Comparison of ENCODE assay signal across 14 mouse cellular contexts in the genomic region with DNA sequence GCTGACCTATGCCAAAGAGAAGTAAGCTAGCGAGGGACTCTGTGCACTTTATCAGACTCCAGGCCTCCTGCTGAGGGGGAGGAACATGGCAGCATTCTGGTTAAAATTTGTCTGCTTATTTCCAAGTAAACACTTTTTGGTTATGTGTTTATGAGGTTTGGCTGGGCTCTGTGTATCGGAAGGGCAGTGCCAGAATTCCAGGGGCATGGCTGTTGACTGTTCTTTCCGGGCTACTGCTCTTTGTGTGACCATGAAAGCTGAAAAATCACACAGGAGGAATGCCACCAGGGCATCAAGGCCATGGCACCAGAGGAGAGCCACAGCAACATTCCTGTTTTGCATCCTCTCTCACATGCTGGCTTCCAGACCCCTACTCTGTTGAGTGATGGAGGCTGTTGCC. TPM values are rescaled to one million over a fixed set of nuclear protein-coding genes. Genes with fewer than 3 reads are reported as not detected.
DNase-seq lines count a peak whose midpoint lies in the region; ATAC-seq and TF ChIP-seq lines count a peak whose summit lies in the region.
"Had no signal": no experiment of that assay in that cellular context is flagged by ENCODE, and none has a peak within 500 bp of the region (broad histone marks: within the 10 kb centered on the region; RNA-seq: fewer than 3 reads in every experiment).

No protein-coding gene starts in this region.

- H3K9me3 ChIP-seq in heart, embryonic 15.5 days (replicated peaks): no peaks in the 10 kb centered on the region
- H3K9me3 ChIP-seq in heart, embryonic 12.5 days (replicated peaks): no peaks in the 10 kb centered on the region
- H3K9me3 ChIP-seq in midbrain, embryonic 11.5 days (ENCODE audit: control insufficient read depth, low read length): no peaks in the 10 kb centered on the region
- H3K9me3 ChIP-seq in midbrain, postnatal 0 days (ENCODE audit: low read length): no peaks in the 10 kb centered on the region
- no peaks in the 10 kb centered on the region for H3K9me3 ChIP-seq in kidney, postnatal 0 days (replicated peaks; ENCODE audit: low read length)
- H3K9me3 ChIP-seq in stomach, embryonic 14.5 days (ENCODE audit: control insufficient read depth, low read depth, low read length): no peaks in the 10 kb centered on the region

- no peak for TF ChIP-seq CTCF in midbrain, postnatal 0 days (IDR thresholded peaks at IDR 0.05)
- no peak for TF ChIP-seq CTCF in kidney, postnatal 0 days (IDR thresholded peaks at IDR 0.05; ENCODE audit: low read depth)

- peaks cover 52% of the 10 kb centered on the region for H3K4me1 ChIP-seq in heart, embryonic 15.5 days (replicated peaks)
- peaks cover 54% of the 10 kb centered on the region for H3K4me1 ChIP-seq in heart, embryonic 12.5 days (replicated peaks)
- peaks cover 5% of the 10 kb centered on the region; the same call in 1 of the 2 replicates for H3K4me1 ChIP-seq in midbrain, embryonic 11.5 days (ENCODE audit: control insufficient read depth, insufficient read depth, low read length)
- no peaks in the 10 kb centered on the region for H3K4me1 ChIP-seq in midbrain, postnatal 0 days (ENCODE audit: insufficient read depth, low read length)
- H3K4me1 ChIP-seq in kidney, postnatal 0 days (replicated peaks; ENCODE audit: insufficient read depth, low read length): peaks cover 50% of the 10 kb centered on the region
- peaks cover 27% of the 10 kb centered on the region for H3K4me1 ChIP-seq in stomach, embryonic 14.5 days (ENCODE audit: control insufficient read depth, insufficient read depth, low read length)

- H3K36me3 ChIP-seq in heart, embryonic 15.5 days: peaks cover 17% of the 10 kb centered on the region
- peaks cover 9% of the 10 kb centered on the region for H3K36me3 ChIP-seq in heart, embryonic 12.5 days
- no peaks in the 10 kb centered on the region for H3K36me3 ChIP-seq in midbrain, embryonic 11.5 days (ENCODE audit: control insufficient read depth, insufficient read depth, low read length)
- 0 out of 2 replicates have a peak, but pooled peaks cover 2% of the 10 kb centered on the region for H3K36me3 ChIP-seq in midbrain, postnatal 0 days (ENCODE audit: insufficient read depth, low read length)
- no peaks in the 10 kb centered on the region for H3K36me3 ChIP-seq in kidney, postnatal 0 days (ENCODE audit: insufficient read depth, low read length)
- H3K36me3 ChIP-seq in stomach, embryonic 14.5 days (ENCODE audit: control insufficient read depth, insufficient read depth, low read length): 0 out of 2 replicates have a peak, but pooled peaks cover 5% of the 10 kb centered on the region

- no peak overlapping the region for H3K4me2 ChIP-seq in heart, embryonic 15.5 days
- no peak overlapping the region for H3K4me2 ChIP-seq in heart, embryonic 12.5 days
- H3K4me2 ChIP-seq in midbrain, embryonic 11.5 days: no peak overlapping the region
- no peak overlapping the region for H3K4me2 ChIP-seq in midbrain, postnatal 0 days (ENCODE audit: low read depth, low read length, poor library complexity, severe bottlenecking)
- no peak overlapping the region for H3K4me2 ChIP-seq in kidney, postnatal 0 days (ENCODE audit: low read length)
- H3K4me2 ChIP-seq in stomach, embryonic 14.5 days (replicated peaks; ENCODE audit: low read depth, low read length): no peak overlapping the region

- H3K27me3 ChIP-seq in heart, embryonic 15.5 days: no peaks in the 10 kb centered on the region
- H3K27me3 ChIP-seq in heart, embryonic 12.5 days (replicated peaks): no peaks in the 10 kb centered on the region
- no peaks in the 10 kb centered on the region for H3K27me3 ChIP-seq in midbrain, embryonic 11.5 days (ENCODE audit: control insufficient read depth, insufficient read depth, low read length)
- no peaks in the 10 kb centered on the region for H3K27me3 ChIP-seq in midbrain, postnatal 0 days (ENCODE audit: insufficient read depth, low read length)
- H3K27me3 ChIP-seq in kidney, postnatal 0 days (ENCODE audit: insufficient read depth, low read length): no peaks in the 10 kb centered on the region
- H3K27me3 ChIP-seq in stomach, embryonic 14.5 days (ENCODE audit: control insufficient read depth, insufficient read depth, low read length): no peaks in the 10 kb centered on the region

- 74% methylated on average over 3 of the region's 3 CpGs for WGBS in heart, embryonic 15.5 days
- WGBS in heart, embryonic 12.5 days: 71% methylated on average over 3 of the region's 3 CpGs
- WGBS in midbrain, embryonic 11.5 days: 71% methylated on average over 3 of the region's 3 CpGs
- WGBS in midbrain, postnatal 0 days: 81% methylated on average over 3 of the region's 3 CpGs
- WGBS in kidney, postnatal 0 days: 53% methylated on average over 3 of the region's 3 CpGs
- WGBS in stomach, embryonic 14.5 days: 82% methylated on average over 3 of the region's 3 CpGs

- DNase-seq in midbrain, embryonic 11.5 days (ENCODE audit: low spot score, missing footprints): peak; percentile 60
- no peak for DNase-seq in midbrain, postnatal 0 days (ENCODE audit: low spot score)
- DNase-seq in kidney, postnatal 0 days (ENCODE audit: low spot score): no peak
- DNase-seq in ovary, postnatal 10 days (ENCODE audit: low spot score): no peak
- DNase-seq in spleen, adult 12 weeks (ENCODE audit: low spot score): no peak
- DNase-seq: cerebellum, postnatal 10 days; right cerebral cortex, postnatal 4 days had no signal

- no peak overlapping the region for H3K4me3 ChIP-seq in heart, embryonic 15.5 days
- H3K4me3 ChIP-seq in heart, embryonic 12.5 days: no peak overlapping the region
- no peak overlapping the region for H3K4me3 ChIP-seq in midbrain, embryonic 11.5 days (ENCODE audit: low read depth, low read length)
- H3K4me3 ChIP-seq in midbrain, postnatal 0 days (ENCODE audit: low read depth, low read length): no peak overlapping the region
- no peak overlapping the region for H3K4me3 ChIP-seq in kidney, postnatal 0 days (replicated peaks; ENCODE audit: low read depth, low read length)
- H3K4me3 ChIP-seq in stomach, embryonic 14.5 days (ENCODE audit: low read depth, low read length): no peak overlapping the region

- H3K27ac ChIP-seq in heart, embryonic 15.5 days: peak overlapping the region; percentile 99; the same call in 1 of the 2 replicates
- H3K27ac ChIP-seq in heart, embryonic 12.5 days (ENCODE audit: poor library complexity, severe bottlenecking): no peak overlapping the region
- H3K27ac ChIP-seq in midbrain, embryonic 11.5 days (ENCODE audit: low read depth, low read length): no peak overlapping the region
- H3K27ac ChIP-seq in midbrain, postnatal 0 days (ENCODE audit: low read depth, low read length): no peak overlapping the region
- H3K27ac ChIP-seq in kidney, postnatal 0 days: peak overlapping the region; percentile 83
- H3K27ac ChIP-seq in stomach, embryonic 14.5 days (ENCODE audit: low read length): peak overlapping the region; percentile 81; the same call in 1 of the 2 replicates

- no peak for ATAC-seq in heart, embryonic 15.5 days (replicated peaks; ENCODE audit: insufficient number of reproducible peaks, insufficient read depth, low FRiP score, low read depth)
- no peak for ATAC-seq in heart, embryonic 12.5 days (ENCODE audit: insufficient number of reproducible peaks, low FRiP score)
- ATAC-seq in midbrain, embryonic 11.5 days (ENCODE audit: low FRiP score): no peak
- no peak for ATAC-seq in midbrain, postnatal 0 days (ENCODE audit: low FRiP score)
- ATAC-seq in kidney, postnatal 0 days (replicated peaks; ENCODE audit: low FRiP score, low read depth): no peak
- no peak for ATAC-seq in stomach, embryonic 14.5 days (ENCODE audit: insufficient number of reproducible peaks, insufficient read depth, low FRiP score, low read depth)
- ATAC-seq: midbrain, embryonic 16.5 days had no signal

- H3K9ac ChIP-seq in heart, embryonic 15.5 days: no peak overlapping the region
- no peak overlapping the region for H3K9ac ChIP-seq in heart, embryonic 12.5 days
- H3K9ac ChIP-seq in midbrain, embryonic 11.5 days (ENCODE audit: low read length): peak overlapping the region; percentile 36; the same call in 1 of the 2 replicates
- no peak overlapping the region for H3K9ac ChIP-seq in midbrain, postnatal 0 days (replicated peaks; ENCODE audit: low read length, poor library complexity, severe bottlenecking)
- peak overlapping the region; percentile 45; the same call in 1 of the 2 replicates for H3K9ac ChIP-seq in kidney, postnatal 0 days (ENCODE audit: low read depth, low read length)
- H3K9ac ChIP-seq in stomach, embryonic 14.5 days (replicated peaks; ENCODE audit: low read depth, low read length): no peak overlapping the region
- H3K9ac ChIP-seq: lung, embryonic 14.5 days had no signal

RNA-seq across cellular contexts. Expression of gene Smim6, which starts 5.7 kb away (rescaled TPM):
- 3.3 and 5.0 TPM in 2 replicates for polyA plus RNA-seq in heart, embryonic 15.5 days (2015; fragmentation: Nextera tagmentation; extraction: Ambion mirVana)
- 0.77 and 1.8 TPM in 2 replicates for polyA plus RNA-seq in heart, embryonic 12.5 days (2016; fragmentation: Nextera tagmentation; extraction: Ambion mirVana)
- polyA plus RNA-seq in midbrain, embryonic 11.5 days (2014; fragmentation: Nextera tagmentation; extraction: Ambion mirVana): 0.46 TPM in 1 of 2 replicates, not detected in the other
- total RNA-seq in midbrain, postnatal 0 days (2014; rRNA removed): not detected in 2 replicates
- 0.26 TPM in 1 of 2 replicates, not detected in the other for polyA plus RNA-seq in midbrain, postnatal 0 days (2015; fragmentation: Nextera tagmentation; extraction: Ambion mirVana)
- 13.7 and 16.1 TPM in 2 replicates for polyA plus RNA-seq in kidney, postnatal 0 days (2015; fragmentation: Nextera tagmentation; extraction: Ambion mirVana)
- 35.9 and 41.9 TPM in 2 replicates for polyA plus RNA-seq in stomach, embryonic 14.5 days (2014; fragmentation: Nextera tagmentation; extraction: Ambion mirVana)
- total RNA-seq: left cerebral cortex, adult 8-10 months had no signal
- polyA plus RNA-seq: brain, embryonic 14.5 days had no signal

RNA-seq across cellular contexts. Expression of gene Smim5, which starts 6.3 kb away (rescaled TPM):
- 52.1 and 56.3 TPM in 2 replicates for polyA plus RNA-seq in heart, embryonic 15.5 days (2015; fragmentation: Nextera tagmentation; extraction: Ambion mirVana)
- 15.0 and 16.6 TPM in 2 replicates for polyA plus RNA-seq in heart, embryonic 12.5 days (2016; fragmentation: Nextera tagmentation; extraction: Ambion mirVana)
- 0.27 and 0.59 TPM in 2 replicates for polyA plus RNA-seq in midbrain, embryonic 11.5 days (2014; fragmentation: Nextera tagmentation; extraction: Ambion mirVana)
- not detected in 2 replicates for total RNA-seq in midbrain, postnatal 0 days (2014; rRNA removed)
- polyA plus RNA-seq in midbrain, postnatal 0 days (2015; fragmentation: Nextera tagmentation; extraction: Ambion mirVana): 1.3 and 1.5 TPM in 2 replicates
- 11.1 and 12.1 TPM in 2 replicates for polyA plus RNA-seq in kidney, postnatal 0 days (2015; fragmentation: Nextera tagmentation; extraction: Ambion mirVana)
- 2.1 TPM in 2 replicates for polyA plus RNA-seq in stomach, embryonic 14.5 days (2014; fragmentation: Nextera tagmentation; extraction: Ambion mirVana)

RNA-seq across cellular contexts. Expression of gene Sap30bp, which starts 27.0 kb away (rescaled TPM):
- polyA plus RNA-seq in heart, embryonic 15.5 days (2015; fragmentation: Nextera tagmentation; extraction: Ambion mirVana): 21.4 and 21.9 TPM in 2 replicates
- 29.4 and 32.2 TPM in 2 replicates for polyA plus RNA-seq in heart, embryonic 12.5 days (2016; fragmentation: Nextera tagmentation; extraction: Ambion mirVana)
- 58.3 and 61.5 TPM in 2 replicates for polyA plus RNA-seq in midbrain, embryonic 11.5 days (2014; fragmentation: Nextera tagmentation; extraction: Ambion mirVana)
- total RNA-seq in midbrain, postnatal 0 days (2014; rRNA removed): 44.3 and 46.4 TPM in 2 replicates
- 43.3 and 54.3 TPM in 2 replicates for polyA plus RNA-seq in midbrain, postnatal 0 days (2015; fragmentation: Nextera tagmentation; extraction: Ambion mirVana)
- polyA plus RNA-seq in kidney, postnatal 0 days (2015; fragmentation: Nextera tagmentation; extraction: Ambion mirVana): 37.2 and 40.1 TPM in 2 replicates
- 35.8 and 43.6 TPM in 2 replicates for polyA plus RNA-seq in stomach, embryonic 14.5 days (2014; fragmentation: Nextera tagmentation; extraction: Ambion mirVana)

RNA-seq across cellular contexts. Expression of gene Recql5, which starts 27.2 kb away (rescaled TPM):
- 9.1 and 14.7 TPM in 2 replicates for polyA plus RNA-seq in heart, embryonic 15.5 days (2015; fragmentation: Nextera tagmentation; extraction: Ambion mirVana)
- polyA plus RNA-seq in heart, embryonic 12.5 days (2016; fragmentation: Nextera tagmentation; extraction: Ambion mirVana): 13.8 and 17.3 TPM in 2 replicates
- polyA plus RNA-seq in midbrain, embryonic 11.5 days (2014; fragmentation: Nextera tagmentation; extraction: Ambion mirVana): 16.1 and 18.4 TPM in 2 replicates
- total RNA-seq in midbrain, postnatal 0 days (2014; rRNA removed): 18.9 and 20.4 TPM in 2 replicates
- polyA plus RNA-seq in midbrain, postnatal 0 days (2015; fragmentation: Nextera tagmentation; extraction: Ambion mirVana): 8.0 and 10.5 TPM in 2 replicates
- polyA plus RNA-seq in kidney, postnatal 0 days (2015; fragmentation: Nextera tagmentation; extraction: Ambion mirVana): 11.1 and 11.7 TPM in 2 replicates
- 19.6 and 20.2 TPM in 2 replicates for polyA plus RNA-seq in stomach, embryonic 14.5 days (2014; fragmentation: Nextera tagmentation; extraction: Ambion mirVana)

RNA-seq across cellular contexts. Expression of gene Myo15b, which starts 47.9 kb away (rescaled TPM):
- polyA plus RNA-seq in heart, embryonic 15.5 days (2015; fragmentation: Nextera tagmentation; extraction: Ambion mirVana): 0.16 TPM in 2 replicates
- 0.17 and 0.37 TPM in 2 replicates for polyA plus RNA-seq in heart, embryonic 12.5 days (2016; fragmentation: Nextera tagmentation; extraction: Ambion mirVana)
- not detected in 2 replicates for polyA plus RNA-seq in midbrain, embryonic 11.5 days (2014; fragmentation: Nextera tagmentation; extraction: Ambion mirVana)
- total RNA-seq in midbrain, postnatal 0 days (2014; rRNA removed): not detected in 2 replicates
- 0.09 and 0.29 TPM in 2 replicates for polyA plus RNA-seq in midbrain, postnatal 0 days (2015; fragmentation: Nextera tagmentation; extraction: Ambion mirVana)
- polyA plus RNA-seq in kidney, postnatal 0 days (2015; fragmentation: Nextera tagmentation; extraction: Ambion mirVana): 16.5 and 17.6 TPM in 2 replicates
- 3.1 and 5.9 TPM in 2 replicates for polyA plus RNA-seq in stomach, embryonic 14.5 days (2014; fragmentation: Nextera tagmentation; extraction: Ambion mirVana)
- polyA plus RNA-seq: midbrain, embryonic 16.5 days had no signal

Comparison
In these comparisons a context has a peak if more than half of its experiments do, and no peak if none do; other contexts are left out.
1. H3K27ac ChIP-seq: peak in heart, embryonic 15.5 days (single experiment), kidney, postnatal 0 days (single experiment) and stomach, embryonic 14.5 days (single experiment); none in heart, embryonic 12.5 days (single experiment), midbrain, embryonic 11.5 days (single experiment) and midbrain, postnatal 0 days (single experiment).
2. H3K9ac ChIP-seq: peak in midbrain, embryonic 11.5 days (single experiment) and kidney, postnatal 0 days (single experiment); none in heart, embryonic 15.5 days (single experiment), heart, embryonic 12.5 days (single experiment), midbrain, postnatal 0 days (single experiment) and stomach, embryonic 14.5 days (single experiment).